Mouse (Mus musculus): ENCODE data around the gene Islr2.

DNA sequence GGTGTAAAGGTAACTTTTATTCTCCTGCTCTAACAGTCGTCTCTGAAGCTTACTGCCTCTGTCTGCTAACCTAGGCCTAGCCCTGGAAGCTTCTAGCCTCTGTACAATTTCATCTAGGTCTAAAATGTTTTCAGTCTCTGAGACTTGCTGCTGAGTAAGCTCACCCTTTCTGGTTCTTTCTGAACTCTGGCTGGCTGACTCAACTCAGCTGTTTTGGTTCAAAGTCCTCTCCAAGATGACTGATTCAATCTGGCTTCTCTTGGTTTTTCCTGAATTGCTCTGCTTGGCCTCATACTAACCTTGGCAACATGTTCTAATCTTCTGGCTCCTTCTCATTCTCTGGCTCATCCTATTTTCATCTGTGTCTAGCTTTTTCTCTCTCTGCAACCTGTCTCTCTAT, 38.3 kb downstream of the Islr2 start:
- TF ChIP-seq MAZ (IDR thresholded peaks at IDR 0.05; ENCODE audit: low read depth, low read length), result no peak
- TF ChIP-seq MAFK (IDR thresholded peaks at IDR 0.05; ENCODE audit: insufficient replicate concordance, low read length), result no peak
- TF ChIP-seq HCFC1 (IDR thresholded peaks at IDR 0.05; ENCODE audit: low read depth, low read length), result no peak
- TF ChIP-seq NRF1 (IDR thresholded peaks at IDR 0.05; ENCODE audit: low read depth, low read length), result no peak

Measured in CH12.LX (cell line).